Mouse (Mus musculus) spleen, adult 2 months (tissue): ENCODE data around the gene Sec24a.
"Not testable (repeated sequence)": the region's sequence is repeated elsewhere in the genome, so short reads cannot be mapped to it uniquely, and the experiment has no call there.

Source experiments
- CTCF ChIP-seq: fragments of 200-500 bp; IDR thresholded peaks from 2 replicates; pipeline ENCODE4 v1.5.1; 2011; ENCODE audit warnings: mild to moderate bottlenecking, inconsistent platforms; ENCODE audit not compliant: insufficient read depth, insufficient read length, insufficient replicate concordance; ENCODE audit errors: extremely low read depth
- POLR2A ChIP-seq: fragments of 200-500 bp; IDR thresholded peaks from 2 replicates; pipeline ENCODE4 v1.6.1; 2011; ENCODE audit warnings: low read depth, low read length, inconsistent platforms

DNA sequence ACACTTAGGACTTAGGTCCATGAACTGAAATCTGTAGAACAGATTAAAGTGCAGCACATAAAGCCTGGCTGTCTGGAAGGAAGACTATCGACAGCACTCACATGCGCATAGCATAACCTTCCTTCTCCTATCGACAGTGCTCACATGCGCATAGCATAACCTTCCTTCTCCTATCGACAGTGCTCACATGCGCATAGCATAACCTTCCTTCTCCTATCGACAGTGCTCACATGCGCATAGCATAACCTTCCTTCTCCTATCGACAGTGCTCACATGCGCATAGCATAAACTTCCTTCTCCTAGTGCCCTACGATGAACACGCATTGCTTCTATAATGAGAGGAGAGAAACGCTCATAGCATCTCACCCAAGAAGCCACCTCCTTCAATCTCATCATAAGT is 29.2 kb downstream of the Sec24a start:
- TF ChIP-seq POLR2A, CTCF: not testable (repeated sequence)
